Mouse (Mus musculus) adrenal gland, postnatal 14 days (tissue): ENCODE results near the gene Smg5. TPM values are rescaled to one million over a fixed set of nuclear protein-coding genes. Genes with fewer than 3 reads are reported as not detected.
"Not testable (repeated sequence)": the region's sequence is repeated elsewhere in the genome, so short reads cannot be mapped to it uniquely, and the experiment has no call there.

Experiments
- DNase-seq: peaks from one replicate; pipeline ENCODE4 v3.0.0; 2021; ENCODE audit warnings: mixed read lengths
- long read RNA-seq, 2 experiments: library from polyadenylated mRNA; stranded (forward); transcript quantifications; one replicate each; pipeline ENCODE4 v2.0.0; 2021
- total RNA-seq: library from RNA; stranded (reverse); gene quantifications from 2 replicates; pipeline ENCODE4 v1.2.3, GENCODE M21; 2021

Smg5 gene
- 44.5 and 55.1 TPM in 2 replicates for total RNA-seq
- long read RNA-seq, experiment 1, full-length matches to known transcripts = 8 of 12 reads
- long read RNA-seq, experiment 1, partial matches to known transcripts = 0 of 12 reads
- long read RNA-seq, experiment 1, other reads (novel, unspliced or antisense) = 4 of 12 reads
- long read RNA-seq, experiment 2, partial matches to known transcripts = 0 of 4 reads
- long read RNA-seq, experiment 2, other reads (novel, unspliced or antisense) = 3 of 4 reads

DNA sequence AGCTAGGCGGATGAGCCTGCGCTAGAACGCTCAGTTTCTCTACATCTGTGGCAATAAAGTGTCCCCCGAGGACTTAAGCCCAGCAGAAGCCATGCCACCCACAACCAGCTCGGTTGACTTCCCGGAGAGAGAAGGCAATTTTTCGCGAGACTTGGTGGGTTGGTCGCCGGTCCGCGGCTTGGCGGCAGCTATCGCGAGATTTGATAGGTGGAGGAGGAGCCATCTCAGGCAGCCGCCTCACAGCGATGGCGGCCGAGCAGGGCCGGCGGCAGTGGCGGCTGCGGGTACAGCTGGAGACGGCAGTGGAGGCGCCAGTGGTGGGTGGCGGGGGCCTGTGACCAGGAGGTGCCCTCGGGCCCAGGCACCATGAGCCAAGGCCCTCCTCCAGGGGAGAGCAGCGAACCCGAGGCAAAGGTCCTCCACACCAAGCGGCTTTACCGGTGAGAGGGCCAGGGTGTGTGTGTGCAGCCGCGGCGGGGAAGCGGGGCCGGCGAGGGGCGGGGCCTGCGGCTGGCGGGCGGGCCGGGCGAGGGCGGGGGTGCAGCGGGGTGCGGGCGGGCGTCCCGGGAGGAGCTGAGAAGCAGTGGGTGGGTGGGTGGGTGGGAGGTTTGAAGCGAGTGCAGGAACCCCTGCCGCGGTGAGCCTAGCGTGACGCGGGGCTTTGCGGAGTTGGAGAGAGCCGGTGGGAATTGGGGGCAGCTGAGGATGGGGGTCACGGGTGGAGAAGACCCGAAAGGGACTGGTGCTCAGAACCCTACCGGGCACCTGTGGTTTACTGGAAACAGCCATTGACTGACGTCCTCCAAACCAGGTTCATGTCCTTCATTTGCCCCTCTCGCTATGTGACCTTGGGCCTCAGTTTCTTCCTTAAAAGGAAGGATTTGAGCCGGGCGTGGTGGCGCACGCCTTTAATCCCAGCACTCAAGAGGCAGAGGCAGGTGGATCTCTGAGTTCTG lies at the start of gene Smg5, which contains the start of gene Tmem79:
Gene Smg5 (plus strand): TSS at position 203 of the 956 bp plus-strand sequence.
Gene Tmem79 (minus strand): TSS at position 91 of the 956 bp plus-strand sequence.
- DNase-seq = peak; percentile 98

DNA sequence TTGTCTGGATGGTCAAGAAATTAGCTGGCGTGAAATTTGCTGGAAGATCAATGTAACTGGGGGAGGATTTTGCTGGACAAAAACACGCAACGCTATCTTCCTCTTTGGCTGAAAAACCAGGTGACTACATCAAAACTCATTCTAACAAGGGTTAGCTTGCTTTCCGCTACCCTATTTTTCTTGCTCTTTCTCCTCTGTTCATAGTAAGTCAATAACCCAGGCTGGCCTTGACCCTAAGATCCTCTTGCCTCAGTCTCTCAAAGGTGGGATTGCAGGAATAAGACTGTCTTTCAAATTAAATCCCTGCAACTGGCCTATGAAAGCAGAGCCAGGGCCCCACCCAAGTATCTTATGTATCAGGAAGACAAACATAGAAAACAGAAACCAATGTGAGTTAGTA lies 49.0 kb upstream of the Smg5 start, which contains the start of gene Gm38392:
Gene Gm38392 (minus strand): TSS at position 101 of the 400 bp plus-strand sequence.
- DNase-seq = no peak

- not testable (repeated sequence) for DNase-seq
These were observed 47.8 kb upstream of the Smg5 start for GRCm38 (mm10) chr3:88288133-88288713.

DNA sequence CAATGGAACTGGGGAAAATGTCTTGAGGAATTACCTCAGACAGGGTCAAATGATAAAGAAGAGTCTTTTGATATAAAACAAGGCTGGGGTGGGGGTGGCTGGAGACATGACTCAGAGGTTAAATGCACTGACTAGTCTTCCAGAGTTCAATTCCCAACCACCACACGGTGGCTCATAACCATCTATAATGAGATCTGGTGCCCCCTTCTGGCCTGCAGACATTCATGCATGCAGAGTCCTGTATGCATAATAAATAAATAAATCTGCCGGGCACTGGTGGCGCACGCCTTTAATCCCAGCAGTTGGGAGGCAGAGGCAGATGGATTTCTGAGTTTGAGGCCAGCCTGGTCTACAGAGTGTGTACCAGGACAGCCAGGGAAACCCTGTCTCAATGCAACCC lies 44.1 kb upstream of the Smg5 start:
- peak; percentile 66 for DNase-seq

GRCm38 (mm10) chr3:88295272-88295671 lies 40.8 kb upstream of the Smg5 start:
- DNase-seq = not testable (repeated sequence)

DNA sequence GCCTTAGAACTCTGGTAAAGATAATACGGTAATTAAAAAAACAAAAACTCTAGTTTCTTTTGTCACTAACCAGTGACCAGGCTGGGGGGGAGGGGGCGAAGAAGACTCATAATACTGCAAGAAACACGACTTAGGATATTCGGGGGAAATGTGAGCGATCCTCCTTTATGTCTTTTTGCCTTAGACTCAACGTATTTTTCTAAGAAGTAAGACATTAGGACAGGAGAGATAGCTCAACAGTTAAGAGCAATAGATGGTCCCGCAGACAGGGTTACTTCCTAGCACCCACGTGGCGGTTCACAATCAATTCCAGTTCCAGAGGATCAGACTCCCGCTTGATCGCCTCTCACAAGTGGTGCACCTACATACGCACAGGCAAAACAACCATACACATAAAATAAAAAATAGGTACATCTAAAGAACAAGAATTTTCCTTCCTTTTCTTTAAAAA lies 39.9 kb upstream of the Smg5 start:
- peak; percentile 21 for DNase-seq

GRCm38 (mm10) chr3:88296561-88297318 lies 39.3 kb upstream of the Smg5 start, which contains the start of the genes Tsacc and Cct3:
Gene Tsacc (minus strand): TSS chr3:88296999.
Gene Cct3 (plus strand): TSS chr3:88297116.
- peak; percentile 97 for DNase-seq

- no peak for DNase-seq
These were observed 38.7 kb upstream of the Smg5 start for GRCm38 (mm10) chr3:88297321-88297851.

- no peak for DNase-seq
These were observed 36.9 kb upstream of the Smg5 start for GRCm38 (mm10) chr3:88299172-88299571.

DNA sequence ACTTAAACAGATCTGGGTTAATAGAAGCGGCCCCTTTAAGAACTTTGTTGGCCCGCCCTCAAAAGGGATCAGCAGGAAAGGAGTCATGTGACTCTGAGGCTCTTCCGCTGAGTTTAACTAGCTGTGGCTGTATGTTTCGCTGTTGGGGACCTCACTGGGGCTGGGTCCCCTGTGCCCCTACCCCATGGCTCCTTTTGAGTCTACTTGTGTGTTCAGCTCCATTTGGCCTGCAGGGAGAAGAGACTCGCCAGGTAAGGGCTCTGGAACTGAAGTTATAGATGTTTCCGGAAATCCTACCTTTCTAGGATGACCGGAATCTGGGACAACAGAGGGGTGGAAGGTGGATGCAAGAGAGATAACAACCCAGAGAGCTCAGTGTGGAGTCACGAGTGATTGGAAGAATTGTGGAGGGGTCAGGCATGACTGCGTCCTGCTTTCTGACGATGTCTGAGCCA lies 11.1 kb upstream of the Smg5 start, which contains the start of gene Glmp:
Gene Glmp (plus strand): TSS at position 73 of the 455 bp plus-strand sequence.
- peak; percentile 70 for DNase-seq

- no peak for DNase-seq
These were observed 7.1 kb upstream of the Smg5 start for GRCm38 (mm10) chr3:88328956-88329355.

DNA sequence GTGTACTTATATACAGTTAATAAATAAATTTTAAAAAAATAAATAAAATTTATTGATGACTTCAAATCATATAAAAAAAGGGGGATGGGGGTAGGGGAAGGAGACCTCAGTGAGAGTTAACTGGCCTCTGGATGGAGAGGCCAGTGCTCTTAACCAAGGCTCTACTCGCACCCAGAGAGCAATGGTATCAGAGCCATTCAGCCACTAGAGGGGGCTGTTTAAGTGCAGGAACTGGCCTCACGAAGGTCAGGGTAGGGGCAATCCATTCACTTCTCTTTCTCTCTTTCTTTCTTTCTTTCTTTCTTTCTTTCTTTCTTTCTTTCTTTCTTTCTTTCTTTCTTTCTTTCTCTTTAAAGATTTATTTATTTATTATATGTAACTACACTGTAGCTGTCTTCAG lies 4.8 kb upstream of the Smg5 start:
- peak; percentile 82 for DNase-seq

- DNase-seq = no peak
These were observed 1.9 kb upstream of the Smg5 start for GRCm38 (mm10) chr3:88334029-88334658.

DNA sequence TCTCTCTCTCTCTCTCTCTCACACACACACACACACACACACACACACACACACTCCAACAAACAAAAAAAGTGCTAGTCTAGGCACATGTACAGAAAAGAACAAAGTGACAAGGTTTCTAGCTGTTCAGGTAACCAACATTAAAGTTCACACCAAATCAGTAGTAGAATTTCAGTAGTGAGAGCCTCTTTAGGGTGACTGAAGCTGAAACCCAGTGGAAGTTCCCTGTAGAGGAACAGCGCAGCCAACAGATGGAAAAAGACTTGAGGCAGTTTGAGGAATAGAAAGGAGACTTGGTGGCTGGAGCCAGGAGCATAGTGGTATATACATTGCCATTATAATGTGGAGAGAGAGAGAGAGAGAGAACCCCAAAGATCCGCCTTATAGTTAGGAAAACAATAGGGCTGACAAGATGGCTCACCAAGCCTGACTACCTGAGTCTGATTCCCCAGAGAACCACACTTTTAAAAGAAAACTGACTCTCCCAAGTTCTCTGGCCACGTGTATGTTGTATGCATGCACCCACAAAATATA lies 1.1 kb upstream of the Smg5 start:
- no peak for DNase-seq

GRCm38 (mm10) chr3:88335436-88336053 lies 515 bp upstream of the Smg5 start:
- DNase-seq = peak; percentile 70

DNA sequence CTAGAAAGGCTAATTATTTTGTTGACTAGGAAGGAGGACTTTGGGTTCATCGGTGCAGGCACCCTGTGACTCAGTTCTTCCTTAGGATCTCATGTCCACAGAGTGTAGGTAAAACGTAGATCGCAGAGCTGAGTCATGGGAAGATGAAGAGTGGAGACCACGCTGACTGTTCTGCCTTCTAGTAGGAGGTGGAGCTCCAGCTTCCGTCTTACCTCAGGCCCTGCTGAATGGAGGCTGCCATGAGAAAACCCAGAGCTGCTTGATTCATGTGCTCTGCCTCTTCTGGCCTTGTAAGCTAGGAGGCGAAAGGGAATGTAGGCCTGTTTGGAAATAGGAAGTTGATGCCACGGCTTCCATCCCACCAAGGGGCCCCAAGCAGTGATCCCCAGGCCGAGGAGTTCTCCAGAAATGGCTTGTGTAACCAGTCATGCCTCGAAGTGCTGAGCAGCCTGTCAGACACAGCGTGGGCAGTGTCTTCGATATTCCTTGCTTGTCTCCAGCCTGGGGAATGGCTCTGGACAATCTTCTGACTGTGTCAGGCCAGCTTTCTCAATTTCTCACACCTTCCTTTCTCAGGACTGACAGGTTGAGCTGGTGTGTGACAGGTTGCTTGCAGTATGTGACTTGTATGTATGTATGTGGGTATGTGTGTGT lies 1.4 kb downstream of the Smg5 start:
- no peak for DNase-seq

DNA sequence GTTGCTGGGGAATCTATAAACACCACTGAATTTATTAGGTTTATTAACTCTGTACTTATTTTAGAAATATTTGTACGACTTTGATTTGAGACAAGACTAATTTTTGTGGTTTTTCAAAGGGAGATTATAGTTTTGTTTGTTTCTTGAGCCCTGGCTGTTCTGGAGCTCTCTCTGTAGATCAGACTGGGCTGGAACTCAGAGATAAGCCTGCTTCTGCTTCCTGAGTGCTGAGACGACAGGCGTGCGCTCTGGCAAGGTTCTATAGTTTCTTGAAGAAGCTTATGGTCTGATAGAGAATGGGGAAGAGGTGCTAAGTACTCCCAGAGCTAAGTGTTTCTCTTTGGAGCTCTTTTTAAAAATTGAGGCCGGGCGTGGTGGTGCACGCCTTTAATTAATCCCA lies 2.3 kb downstream of the Smg5 start:
- no peak for DNase-seq

DNA sequence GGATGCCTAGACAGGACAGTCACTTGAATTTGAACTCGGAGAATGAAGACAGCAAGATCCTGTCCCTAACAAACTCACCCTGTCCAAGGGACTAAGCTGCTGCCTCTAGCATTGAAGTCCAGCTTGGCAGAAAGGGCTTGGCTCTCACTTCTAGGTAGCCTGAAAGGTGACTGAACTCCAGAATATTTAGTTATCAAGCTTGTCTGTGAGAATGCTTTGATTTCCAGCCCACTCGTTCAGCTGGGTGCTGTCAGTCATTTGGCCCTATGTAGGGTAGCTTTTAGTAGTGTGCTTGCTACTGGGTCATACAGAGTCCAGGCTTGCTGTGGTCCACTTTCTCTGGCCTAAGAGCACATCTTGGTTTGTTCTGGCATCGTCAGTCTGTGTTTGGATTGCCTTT lies 2.9 kb downstream of the Smg5 start:
- no peak for DNase-seq

DNA sequence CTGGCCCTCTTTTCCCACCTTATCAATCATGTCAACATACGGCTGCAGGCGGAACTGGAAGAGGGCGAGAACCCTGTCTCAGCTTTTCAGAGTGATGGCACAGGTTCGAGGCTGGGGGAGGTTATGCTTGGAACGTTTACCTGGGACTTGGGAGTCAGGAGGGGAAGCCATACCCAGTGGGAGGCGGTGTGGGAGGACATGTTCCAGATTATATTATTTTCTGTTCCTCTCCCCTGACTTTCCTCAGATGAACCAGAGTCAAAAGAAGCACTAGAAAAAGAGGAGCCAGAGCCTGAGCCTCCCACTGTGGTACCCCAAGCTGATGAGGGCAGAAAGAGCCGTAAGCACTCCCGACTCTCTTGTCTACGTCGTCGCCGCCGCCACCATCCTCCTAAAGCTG lies 14.7 kb downstream of the Smg5 start:
- DNase-seq = no peak
